Mouse (Mus musculus) hindlimb bud, embryonic 11.5 days (tissue): ENCODE measurements at regions not wholly inside any gene's neighbourhood (a gene's known extent, or its start where the extent isn't known, plus 50 kb on each side); places are given as distances from the start of the nearest gene placed in this dataset.

Experiments used
- DNase-seq: peaks from one replicate; pipeline ENCODE4 v3.0.0-alpha.2; 2012; ENCODE audit warnings: low read depth, low spot score; ENCODE audit errors: extremely low spot score

GRCm38 (mm10) chr15:6132216-6132615 lies 167.4 kb upstream of the Dab2 start:
- DNase-seq: no peak

DNA sequence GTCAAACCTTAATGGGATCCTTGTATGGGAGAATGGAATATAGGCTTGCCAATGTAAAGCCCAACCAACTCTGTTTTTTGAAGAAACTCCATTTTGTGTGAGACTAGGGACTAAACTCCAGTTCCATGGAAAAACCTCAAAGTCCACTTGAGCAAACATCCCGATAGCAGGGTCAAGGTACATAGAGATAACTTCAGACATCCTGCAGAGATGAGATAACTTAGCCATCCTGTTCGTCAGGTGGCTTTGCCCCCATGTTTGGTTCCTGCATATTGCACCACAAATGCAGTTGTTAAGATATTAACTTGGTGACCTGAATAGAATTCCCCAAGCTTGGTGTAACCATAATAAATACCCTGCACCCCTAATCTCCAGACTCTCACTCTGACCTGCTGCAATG lies 154.5 kb upstream of the Dab2 start:
- no peak for DNase-seq

GRCm38 (mm10) chr15:6154706-6155105 lies 144.9 kb upstream of the Dab2 start:
- DNase-seq: no peak

DNA sequence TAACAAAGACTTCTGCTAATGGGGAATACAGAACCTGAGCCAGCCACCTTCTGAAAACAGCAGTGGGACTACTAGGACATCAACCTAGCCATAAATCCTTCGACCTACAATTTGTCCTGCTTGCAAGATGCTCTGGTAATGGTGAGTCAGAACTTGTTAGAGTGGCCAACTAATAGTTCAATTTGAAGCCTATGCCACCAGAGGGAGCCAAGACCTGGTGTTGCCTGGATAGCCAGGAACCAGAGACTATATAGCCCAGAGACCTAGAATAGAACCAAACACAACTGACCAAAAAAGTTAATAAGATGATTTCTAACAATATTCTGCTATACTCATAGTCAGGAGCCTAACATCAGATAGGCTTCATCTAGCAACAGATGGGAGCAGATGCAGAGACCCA lies 119.3 kb upstream of the Dab2 start:
- no peak for DNase-seq

DNA sequence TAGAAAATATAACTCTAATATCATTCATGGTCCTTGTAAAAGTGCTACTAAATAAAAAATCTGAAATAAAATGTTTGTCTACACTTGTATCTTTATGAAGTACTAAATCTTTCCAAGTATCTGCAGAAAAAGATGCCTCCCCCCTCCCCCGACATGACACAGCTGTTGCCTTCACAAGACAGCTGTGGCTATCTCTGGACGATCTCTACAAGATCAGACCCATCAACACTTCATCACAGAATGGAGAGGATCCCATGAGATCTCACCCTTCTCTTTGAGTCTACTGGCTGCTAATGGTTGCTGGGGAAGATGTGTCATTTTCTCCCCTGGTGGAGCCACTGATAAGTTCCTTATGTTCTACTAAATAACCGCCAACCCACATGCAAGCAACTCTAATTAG lies 116.0 kb upstream of the Dab2 start:
- no peak for DNase-seq

- no peak for DNase-seq
Observed at GRCm38 (mm10) chr15:6191845-6192244, 107.7 kb upstream of the Dab2 start.

DNA sequence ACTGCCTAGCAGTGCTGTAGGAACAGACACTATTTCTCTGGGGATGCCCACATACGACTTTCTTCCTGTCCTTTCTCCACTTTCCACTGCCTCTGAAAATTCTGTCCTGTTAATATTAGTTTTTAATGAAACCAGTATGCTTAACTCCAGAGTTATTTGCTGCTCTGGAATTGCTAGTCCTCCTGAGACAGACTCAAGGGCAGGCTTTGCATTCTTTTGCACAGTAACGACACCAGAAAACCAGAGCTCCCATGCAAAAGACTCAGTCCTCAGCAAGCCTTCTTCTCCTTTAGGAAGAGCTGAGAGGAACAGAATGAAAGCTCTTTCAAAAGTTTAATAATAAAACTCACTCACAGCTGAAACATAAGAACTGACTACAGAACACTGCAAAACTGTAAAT lies 92.3 kb upstream of the Dab2 start:
- no peak for DNase-seq

GRCm38 (mm10) chr15:6209301-6209700 lies 90.3 kb upstream of the Dab2 start:
- peak; percentile 44 for DNase-seq

DNA sequence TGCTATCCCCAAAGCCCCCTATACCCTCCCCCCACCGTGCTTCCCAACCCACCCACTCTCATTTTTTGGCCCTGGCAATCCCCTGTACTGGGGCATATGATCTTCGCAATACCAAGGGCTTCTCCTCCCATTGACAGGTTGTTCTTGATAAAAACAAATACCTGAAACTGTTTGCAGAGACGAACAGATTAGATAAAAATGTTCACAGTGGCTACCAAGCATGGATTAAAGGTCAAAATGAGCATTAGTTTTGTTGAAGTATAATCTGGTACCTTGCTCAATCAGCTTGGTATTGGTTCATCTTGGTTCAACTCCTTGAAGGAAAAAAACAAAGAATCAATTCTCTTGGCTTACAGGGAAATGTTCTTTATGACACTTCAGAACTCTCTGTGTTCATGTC lies 81.5 kb upstream of the Dab2 start:
- no peak for DNase-seq

DNA sequence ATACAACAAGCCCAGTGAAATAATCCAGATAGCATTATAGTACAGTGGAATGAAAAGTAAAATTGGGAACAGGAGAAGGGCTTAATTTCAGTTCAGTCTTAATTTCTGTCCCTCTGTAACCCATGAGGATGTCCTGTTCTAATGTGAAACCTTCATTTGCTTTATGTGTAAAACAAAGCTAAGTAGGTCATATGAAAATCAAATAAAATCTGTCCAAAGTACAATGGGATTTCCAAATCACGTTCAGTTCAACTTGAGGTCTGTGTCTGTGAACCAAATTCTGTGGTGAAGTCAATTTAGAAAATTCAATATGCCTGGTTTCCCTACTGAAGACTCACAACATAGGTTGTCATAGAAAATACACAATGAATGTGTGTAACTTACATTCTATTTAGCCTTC lies 74.4 kb upstream of the Dab2 start:
- no peak for DNase-seq

GRCm38 (mm10) chr15:6230618-6231017 lies 69.0 kb upstream of the Dab2 start:
- DNase-seq: no peak

DNA sequence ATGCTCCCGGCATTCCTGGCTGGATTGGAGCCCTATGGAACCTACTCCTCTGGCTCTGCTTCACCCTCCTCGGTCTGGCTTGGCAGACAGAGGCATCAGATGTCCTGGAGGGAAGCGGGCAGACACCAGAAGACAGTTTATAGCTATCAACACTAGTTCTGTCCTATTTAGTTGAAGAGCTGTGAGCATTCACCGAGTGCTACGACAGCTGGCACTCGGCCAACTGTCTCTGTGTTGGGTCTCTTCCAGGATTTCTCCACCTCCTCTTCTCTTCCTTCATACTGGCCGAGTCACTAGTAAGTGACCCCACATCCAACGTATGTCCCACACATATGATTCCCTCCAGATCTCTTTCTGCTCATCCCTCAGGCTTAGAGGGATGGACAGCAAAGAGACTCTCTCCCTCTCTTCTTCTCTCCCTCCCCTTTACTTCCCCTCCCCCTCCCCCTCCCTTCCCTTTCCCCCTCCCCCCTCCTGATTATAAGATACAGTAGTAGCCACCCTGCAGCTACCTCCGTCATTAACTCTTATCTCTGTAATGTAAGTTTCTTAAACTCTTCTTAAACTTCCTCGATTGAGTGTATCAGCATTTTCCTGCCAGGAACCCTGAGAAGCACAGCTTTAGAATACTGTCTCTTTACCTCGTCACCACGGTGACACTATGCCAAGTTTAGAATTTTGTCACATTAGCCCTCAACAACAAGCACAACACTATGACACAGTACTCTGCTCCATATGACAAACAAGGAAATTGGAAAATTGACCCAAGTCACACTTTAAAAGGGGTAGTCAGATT lies 68.1 kb upstream of the Dab2 start:
- DNase-seq: no peak

GRCm38 (mm10) chr15:6233621-6234020 lies 66.0 kb upstream of the Dab2 start:
- no peak for DNase-seq

DNA sequence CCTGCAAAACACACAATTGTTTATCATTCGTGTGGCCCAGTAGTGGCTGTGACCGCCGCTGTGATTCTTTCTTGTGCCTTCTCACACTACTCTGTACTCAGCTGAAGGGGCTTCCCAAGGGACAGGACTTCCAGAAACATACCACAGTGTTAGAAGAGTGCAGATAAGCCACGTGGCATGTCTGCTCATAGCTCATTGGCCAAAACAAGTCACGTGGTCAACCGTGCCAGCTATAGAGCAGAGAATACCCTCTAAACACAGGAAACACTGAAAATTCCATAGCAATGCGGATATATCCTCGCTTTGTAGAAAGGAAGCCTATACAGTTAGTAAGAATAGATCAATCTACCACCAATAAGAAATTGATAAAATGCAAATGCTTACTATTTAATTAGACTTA lies 63.0 kb upstream of the Dab2 start:
- DNase-seq: no peak

DNA sequence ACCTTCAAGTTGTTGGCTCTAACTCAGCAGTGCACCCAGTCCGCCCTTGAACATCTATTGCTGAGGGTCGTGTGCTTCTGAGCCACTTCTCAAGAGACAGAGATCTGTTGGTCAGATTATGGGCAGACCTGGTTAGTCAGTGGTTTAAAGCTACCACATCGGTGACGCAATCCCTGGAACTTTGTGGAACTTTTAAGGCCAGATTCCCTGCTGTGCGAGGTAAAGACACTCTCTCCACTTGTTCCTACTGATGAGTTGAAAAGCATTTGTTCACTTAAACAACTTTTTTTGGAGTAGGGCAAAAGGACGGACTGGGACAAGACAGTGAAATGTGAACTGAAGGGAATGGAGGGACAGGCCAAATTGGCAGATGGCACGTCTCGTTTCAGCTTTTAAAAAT lies 61.9 kb upstream of the Dab2 start:
- DNase-seq: no peak

- peak; percentile 53 for DNase-seq
Observed at GRCm38 (mm10) chr15:6238133-6238532, 61.5 kb upstream of the Dab2 start.

DNA sequence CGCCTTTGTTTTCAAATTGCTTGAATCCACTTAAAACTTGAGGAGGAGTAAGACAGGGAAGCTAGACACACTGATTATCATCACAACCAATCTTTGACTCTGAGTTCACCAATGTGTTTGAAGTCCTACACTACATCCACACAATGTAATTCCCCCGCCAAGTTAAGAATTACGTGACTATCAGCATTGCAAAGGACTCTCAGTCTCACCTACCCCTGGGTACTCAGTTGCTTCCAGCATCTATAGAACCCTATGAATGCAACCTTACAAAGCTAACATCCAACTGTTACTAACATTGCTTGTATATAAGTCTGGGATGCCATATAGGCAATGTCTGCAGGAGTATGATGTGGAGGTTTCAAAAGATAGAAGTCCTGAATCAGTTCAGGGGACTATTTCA lies 60.8 kb upstream of the Dab2 start:
- DNase-seq: no peak

- DNase-seq: no peak
Observed at GRCm38 (mm10) chr15:6242132-6242531, 57.5 kb upstream of the Dab2 start.

DNA sequence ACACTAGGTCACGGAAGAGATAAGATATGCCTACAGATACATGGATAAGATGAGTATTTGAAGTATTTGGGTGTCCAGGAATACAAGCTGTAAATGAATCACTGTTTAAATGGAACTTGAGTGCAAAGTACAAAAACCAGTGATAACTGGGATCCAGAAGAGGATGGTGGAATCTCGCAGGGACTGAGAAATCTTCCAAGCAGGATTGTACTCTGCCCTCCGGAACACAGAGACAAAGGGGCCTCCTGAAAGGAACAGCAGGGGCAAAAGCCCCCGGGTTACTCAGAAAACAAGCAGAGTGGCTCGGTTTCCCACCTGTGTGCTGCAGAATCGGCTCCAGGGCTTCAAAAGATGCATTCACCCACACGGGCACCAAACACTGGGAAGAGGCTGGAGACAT lies 55.2 kb upstream of the Dab2 start:
- no peak for DNase-seq

GRCm38 (mm10) chr15:6245950-6246894 lies 53.4 kb upstream of the Dab2 start:
- DNase-seq: no peak

- DNase-seq: no peak
Observed at GRCm38 (mm10) chr15:6248470-6248869, 51.1 kb upstream of the Dab2 start.
